Mouse (Mus musculus) gastrocnemius, postnatal 4 days (tissue): ENCODE results near the gene Sfn. TPM values are rescaled to one million over a fixed set of nuclear protein-coding genes. Genes with fewer than 3 reads are reported as not detected.

Source experiments
- DNase-seq, 2 experiments: peaks; one replicate each; pipeline ENCODE4 v3.0.0; 2021 to 2022; ENCODE audit warnings: low spot score in 2 of 2, mixed read lengths in 2 of 2
- total RNA-seq, 2 experiments: library from RNA; stranded (reverse); gene quantifications; 2 replicates each; pipeline ENCODE4 v1.2.3; 2021

Sfn gene
- total RNA-seq, 2 experiments from 2014 or later, result 2.2 to 2.3 TPM

DNA sequence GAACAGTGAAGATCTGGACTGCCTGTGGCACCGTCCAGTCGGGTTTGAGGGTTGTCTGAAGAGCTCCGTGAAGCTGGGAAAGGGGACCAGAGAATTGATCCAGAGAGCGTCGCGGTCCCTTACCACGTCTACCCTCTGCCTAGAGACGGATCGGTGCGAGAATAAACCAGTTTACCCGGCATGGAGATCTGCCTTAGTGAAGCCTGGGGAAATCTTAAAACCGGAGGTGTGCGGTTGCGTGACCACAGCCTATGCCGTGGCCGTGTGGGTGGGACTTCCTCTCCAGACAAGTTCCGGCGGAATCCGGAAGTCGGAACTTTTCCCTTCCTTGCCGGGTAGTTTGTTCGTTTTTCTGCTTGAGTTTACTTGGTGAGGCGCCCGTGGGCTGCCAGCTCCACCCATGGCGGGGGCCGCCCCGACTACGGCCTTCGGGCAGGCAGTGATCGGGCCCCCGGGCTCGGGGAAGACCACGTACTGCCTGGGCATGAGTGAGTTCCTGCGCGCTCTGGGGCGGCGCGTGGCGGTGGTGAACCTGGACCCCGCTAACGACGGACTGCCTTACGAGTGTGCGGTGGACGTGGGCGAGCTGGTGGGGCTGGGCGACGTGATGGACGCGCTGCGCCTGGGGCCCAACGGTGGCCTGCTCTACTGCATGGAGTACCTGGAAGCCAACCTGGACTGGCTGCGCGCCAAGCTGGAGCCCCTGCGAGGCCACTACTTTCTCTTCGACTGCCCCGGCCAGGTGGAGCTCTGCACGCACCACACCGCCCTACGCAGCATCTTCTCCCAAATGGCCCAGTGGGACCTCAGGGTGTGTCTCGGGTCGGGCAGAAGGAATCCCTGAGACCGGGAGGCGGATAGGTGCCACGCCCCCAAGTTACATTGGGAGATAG is 17.7 kb downstream of the Sfn start, which contains the start of gene Gpn2:
TSS of gene Gpn2 (plus strand) at position 304 of the 893 bp plus-strand sequence.
- peak in 1 of 2 experiments; percentile 78 for DNase-seq

DNA sequence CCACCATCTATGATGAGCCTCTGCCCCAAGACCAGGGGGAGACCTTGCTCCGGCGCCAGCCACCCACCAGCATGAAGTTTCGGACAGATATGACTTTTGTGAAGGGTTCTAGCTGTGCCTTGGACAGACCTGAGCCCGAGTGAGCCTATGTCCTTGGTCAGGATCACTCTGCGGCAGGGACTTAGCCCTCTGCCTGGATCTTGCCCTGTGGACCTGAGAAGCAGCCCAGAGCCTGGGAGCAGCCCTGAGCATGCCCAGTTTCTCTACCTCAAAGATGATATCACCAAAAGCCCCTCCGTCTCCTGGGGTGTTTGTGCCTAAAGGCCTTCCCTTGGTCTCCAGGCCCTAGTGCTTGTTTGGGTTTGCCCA is 18.3 kb downstream of the Sfn start:
- no peak for DNase-seq

DNA sequence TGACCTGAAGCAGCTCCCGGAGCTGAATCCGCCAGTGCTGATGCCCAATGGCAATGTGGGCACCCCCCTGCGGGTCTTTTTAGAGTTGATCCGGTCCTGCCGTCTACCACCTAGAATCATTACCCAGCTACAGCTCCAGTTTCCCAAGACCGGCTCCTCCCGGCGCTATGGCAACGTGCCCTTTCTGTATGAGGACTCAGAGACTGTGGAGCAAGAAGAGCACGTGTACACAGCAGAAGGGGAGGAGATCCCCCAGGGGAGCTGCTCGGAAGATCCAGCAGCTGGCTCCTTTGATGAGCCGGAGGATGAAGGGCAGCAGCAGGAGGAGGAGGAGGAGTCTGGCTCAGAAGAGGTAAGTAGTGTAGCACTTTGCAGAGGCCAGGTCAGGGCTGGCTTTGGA is 24.0 kb downstream of the Sfn start:
- no peak for DNase-seq

DNA sequence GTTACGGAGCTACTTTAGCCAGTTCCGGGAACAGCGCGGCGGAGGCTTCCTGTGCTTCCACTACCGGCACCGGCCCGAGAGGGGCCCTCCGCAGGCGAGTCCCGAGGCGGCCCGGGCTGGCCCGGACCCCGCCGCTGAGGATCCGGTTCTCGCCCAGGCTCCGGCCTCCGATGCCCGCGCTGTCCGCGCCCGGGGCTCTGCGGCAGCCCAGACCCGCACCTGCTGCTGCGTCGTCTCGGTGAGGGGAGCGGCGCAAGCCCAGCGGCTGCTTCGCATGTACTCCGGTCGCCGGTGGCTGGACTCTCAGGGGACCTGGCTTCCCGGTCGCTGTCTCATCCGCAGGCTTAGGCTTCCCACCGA is 27.1 kb downstream of the Sfn start:
- DNase-seq, result no peak

DNA sequence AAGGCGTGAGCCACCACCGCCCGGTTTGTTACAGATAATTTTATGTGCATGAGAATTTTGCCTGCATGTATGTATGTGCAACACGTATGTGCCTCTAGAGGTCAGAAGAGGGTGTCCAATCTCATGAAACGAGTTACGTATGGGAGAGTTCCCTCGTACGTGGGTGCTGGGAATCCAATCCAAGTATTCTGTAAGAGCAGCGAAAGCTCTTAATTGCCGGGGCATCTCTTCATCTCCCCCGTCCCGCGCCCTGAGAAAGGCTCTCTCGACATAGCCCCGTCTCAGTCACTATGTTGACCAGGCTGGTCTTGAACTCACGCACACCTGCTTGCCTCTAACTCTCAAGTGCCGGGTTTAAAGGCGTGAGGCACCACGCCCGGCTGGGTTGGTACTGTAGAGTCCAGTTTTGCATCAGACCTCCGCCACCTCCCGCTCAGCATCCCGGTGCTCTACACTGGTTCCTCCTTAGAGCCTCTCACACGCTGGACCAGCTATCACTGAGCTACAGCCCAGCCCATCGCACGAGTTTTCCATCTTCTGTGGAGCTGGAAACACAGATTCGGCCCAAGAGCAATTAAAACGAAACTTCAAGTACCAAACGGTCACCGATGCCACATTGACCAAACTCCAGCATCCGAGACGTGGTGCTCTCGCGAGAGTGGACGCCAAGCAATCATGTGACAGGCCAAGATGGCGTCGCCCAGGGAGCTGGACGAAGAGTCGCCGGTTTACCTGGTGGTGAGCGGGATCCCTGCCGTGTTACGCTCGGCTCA is 27.7 kb downstream of the Sfn start, which contains the start of gene Gpatch3:
TSS of gene Gpatch3 (plus strand) at position 676 of the 773 bp plus-strand sequence.
- DNase-seq, result peak; percentile 83 to 92

DNA sequence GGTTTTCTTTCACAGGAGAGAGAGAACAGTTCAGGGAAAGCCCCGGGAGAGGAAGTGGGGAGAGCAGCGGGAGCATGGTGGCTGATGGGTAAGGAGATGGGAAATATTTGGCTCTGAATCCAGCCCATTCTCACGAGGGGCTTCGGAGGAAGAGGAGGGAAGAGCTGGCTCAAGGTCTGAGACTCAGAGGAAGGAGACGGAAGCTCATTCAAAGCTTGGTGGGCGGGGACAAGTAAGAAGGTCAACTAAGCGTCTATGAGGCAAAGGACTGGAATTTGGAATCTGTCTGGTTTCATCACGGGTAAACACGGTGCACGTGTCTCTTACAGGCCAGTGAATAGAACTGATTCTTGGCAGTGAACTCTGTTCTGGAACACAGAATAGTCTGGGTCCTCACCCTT is 31.9 kb downstream of the Sfn start:
- DNase-seq, result no peak

DNA sequence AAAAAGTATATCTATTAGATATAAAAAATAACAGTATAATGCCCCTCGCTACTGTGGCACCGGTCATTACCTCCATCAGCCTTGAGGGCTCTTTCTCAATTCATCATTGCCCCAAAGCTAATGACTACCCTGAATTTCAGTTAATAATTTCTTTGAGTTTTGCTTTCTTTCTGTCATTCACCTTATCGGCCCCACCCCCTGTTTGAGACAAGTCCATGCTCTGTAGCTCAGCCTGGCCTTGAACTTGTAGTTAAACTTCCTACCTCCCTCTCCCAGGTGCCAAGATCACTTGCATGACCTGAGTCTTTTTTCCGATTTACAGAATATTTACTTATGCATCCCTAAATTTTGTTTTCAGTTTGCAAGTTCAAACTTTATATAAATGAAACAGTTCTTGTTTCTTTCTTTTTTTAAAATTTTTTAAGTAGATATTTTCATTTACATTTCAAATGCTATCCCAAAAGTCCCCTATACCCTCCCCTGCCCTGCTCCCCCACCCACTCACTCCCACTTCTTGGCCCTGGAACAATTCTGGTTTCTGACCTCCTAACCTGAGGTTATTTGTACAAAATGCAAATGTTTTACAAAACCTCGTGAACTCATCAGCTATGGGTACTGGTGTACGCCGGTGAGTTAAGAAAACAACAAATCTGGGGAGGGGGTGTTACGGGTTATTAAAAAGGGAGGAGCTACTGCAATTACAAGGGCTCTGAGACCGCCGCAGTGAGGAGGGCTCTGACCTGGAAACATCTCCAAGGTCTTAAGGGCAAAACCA is 32.5 kb downstream of the Sfn start:
- no peak for DNase-seq

DNA sequence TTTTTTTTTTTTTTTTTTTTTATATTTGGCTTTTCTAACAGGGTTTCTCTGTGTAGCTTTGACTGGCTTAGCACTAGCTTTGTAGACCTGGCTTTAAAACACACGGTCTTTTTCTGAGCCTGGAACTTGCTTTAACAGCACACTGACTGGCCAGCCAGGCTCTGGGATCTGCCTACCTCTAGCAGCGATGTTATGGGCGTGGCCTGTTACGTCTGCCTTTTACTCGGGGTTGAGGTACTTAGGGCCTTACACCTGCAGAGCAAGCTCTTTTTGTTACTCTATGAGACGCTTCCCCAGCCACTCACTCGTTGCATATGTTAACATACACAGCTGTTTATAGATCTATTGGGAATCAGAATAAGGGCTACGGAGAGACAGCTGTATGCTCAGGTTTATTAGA is 34.7 kb downstream of the Sfn start:
- DNase-seq, result no peak

DNA sequence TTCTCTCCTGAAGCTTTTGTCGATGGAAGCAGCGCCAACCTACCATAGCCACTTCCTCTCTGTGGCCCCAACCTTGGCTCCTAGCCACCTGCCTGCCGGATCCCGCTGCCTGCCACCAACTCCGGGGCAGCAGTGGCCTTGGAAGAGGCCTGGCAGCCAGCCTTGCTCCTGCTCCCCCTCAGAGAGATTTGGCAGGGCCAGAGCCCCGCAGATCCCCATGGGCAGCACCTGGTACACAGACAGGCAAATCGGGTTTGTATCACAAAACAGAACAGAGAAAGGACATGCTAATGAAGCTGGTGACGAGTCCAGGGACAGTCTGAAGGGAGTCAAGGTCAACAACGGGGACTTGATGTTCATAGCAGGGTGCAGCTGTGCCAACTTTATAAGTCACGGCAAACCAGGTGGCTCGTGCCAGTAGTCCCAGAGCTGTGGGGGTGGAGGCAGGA is 38.8 kb downstream of the Sfn start:
- no peak for DNase-seq

DNA sequence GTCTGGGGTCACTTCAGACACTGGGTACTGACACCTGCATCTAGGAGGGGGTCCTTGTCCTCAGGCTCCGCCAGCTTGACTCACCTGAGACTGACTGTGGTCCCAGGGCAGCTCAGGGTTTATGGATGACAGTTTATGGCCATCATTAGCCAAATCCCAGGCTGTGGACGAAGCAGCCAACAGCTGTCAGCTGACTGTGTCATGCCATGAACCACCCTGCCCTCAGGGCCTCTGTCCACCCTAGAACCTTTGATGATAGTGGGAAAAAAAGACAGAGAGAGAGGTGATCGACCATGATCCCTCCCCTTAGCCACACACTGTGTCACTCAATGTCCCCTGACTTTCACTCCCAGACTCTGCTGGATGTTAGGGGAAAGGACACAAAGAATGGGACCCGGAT is 40.3 kb downstream of the Sfn start:
- no peak for DNase-seq

DNA sequence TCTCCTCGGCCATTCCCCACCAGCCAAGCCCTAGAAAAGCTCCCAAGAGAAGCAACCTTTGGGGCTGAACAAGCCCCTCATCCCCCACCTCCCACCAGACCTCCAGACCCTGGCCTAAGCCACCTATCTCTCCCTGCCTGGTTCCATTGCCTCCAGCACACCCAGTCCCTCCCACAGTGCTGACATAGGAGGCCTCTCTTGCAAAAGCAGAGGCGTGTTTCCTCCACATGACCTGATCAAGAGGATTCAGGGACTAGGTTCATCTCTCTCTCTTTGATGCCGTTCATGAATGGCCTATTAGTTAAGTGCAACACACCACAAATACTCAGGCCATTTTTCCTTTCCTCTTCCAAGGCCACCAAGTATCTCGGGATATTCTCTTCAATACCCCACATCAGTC is 42.1 kb downstream of the Sfn start:
- no peak for DNase-seq

DNA sequence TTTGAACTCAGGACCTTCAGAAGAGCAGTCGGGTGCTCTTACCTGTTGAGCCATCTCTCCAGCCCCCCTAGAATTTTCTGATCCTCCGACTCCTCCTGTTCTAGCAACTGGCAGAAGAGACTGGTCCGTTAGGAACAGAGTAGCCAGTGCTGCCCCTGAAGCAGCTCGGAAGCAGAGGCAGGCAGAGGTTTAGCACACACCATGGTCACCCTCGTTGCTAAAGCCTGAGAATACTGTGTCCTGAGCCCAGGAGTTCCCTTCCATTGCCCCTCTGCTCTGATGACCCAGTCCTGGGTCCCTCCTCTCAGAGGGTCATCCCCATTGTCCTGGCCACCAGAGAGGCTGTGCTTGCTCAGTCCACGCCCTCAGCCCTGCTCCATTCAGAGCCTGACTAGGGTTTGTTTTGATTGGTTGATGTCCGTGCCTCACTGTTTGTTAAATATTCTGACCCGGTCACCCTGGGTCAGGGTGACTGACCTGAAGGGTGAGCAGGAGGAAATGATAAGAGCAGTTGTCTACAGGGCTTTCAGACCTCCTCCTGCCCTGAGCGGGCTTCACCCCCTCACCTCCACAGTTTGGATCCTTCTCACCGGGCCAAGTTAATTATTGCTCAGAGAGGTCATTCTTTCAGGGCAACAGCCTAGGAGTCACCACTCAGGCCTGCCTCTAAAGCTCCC is 44.8 kb downstream of the Sfn start:
- no peak for DNase-seq

DNA sequence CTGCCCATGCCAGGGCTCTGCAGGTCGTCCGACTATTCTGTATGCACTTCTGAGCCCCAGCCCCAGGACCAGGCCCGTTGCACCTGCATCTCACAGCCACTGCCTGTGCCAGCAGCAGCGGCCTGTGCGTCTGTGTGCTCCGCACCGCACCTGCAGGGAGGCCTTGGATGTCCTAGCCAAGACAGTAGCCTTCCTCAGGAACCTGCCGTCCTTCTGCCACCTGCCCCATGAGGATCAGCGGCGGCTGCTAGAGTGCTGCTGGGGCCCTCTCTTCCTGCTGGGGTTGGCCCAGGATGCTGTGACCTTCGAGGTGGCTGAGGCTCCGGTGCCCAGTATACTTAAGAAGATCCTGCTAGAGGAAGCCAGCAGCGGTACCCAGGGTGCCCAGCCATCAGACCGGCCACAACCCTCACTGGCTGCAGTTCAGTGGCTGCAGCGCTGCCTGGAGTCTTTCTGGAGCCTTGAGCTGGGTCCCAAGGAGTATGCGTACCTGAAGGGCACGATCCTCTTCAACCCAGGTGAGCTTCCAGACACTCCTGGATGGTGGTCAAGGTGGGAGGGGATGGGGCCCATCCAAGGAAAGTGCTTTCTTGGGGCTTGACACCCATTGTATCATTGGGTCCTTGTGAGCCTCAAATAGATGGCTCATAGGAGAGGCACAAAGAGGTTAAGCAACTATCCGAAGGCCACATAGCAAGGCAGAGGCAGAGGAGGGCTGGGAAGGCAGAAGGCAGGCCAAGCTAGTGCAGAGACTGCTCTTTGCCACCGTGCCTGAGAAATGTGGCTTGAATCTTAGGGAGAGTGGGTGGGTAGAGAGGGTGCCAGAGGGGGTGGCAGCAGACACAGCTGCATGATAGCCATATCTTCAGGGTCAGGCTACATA is 48.3 kb downstream of the Sfn start:
- no peak for DNase-seq

DNA sequence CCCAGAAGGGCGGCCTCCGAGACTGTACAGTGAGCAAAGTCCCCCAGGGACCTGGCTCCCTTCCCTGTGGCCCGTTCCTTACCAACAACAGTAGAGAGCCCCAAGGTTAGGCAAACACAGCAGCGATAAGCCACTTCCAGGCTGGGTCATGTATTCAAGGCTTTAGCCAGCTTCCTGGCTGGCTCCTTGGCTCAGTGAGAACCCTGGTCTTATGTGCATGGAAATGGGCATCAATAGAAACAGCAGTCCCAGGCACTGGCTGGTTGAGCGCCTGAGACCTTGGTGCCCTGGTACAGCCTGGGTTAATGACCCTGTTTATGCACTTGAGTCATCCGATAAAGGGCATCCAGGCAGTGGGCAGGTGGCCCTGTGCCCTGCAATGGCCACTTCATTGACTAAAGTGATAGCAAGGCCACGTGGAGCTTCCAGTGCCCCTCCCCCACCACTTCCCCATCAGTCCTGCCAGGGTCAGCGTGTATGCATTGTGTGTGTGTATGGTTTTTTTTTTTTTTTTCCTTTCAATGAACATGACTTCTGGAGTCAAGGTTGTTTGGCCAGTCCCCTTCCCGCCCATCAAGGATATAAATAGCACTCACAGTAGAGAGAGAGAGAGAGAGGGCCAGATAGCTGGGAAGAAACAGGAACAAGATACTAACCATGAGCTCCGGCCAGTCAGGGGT is 49.1 kb downstream of the Sfn start, which contains the start of gene Nr0b2:
TSS of gene Nr0b2 (plus strand) at position 609 of the 680 bp plus-strand sequence.
- DNase-seq, result no peak

DNA sequence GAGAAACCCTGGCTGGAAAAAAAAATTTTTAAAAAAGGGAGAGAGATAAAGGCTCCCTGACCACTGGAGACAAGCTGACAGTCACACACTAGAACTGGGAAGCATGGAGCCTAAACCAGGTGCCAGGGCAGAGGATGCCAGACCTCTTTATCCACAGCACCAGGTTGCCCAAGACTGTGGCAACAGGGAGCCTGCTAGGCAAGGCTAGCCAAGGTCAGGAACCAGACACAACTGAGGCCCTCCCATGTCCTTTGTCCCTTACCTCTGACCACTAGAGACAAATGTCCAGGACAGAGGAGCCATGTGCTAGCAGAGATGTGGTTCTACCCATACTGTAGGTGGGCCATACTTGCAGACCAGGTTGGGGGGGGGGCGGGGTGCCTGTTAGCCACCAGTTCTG is 49.9 kb downstream of the Sfn start:
- no peak for DNase-seq
